Mouse (Mus musculus) liver, embryonic 14.5 days (tissue): ENCODE measurements at regions not wholly inside any gene's neighbourhood (a gene's known extent, or its start where the extent isn't known, plus 50 kb on each side); places are given as distances from the start of the nearest gene placed in this dataset.

Source experiments
- CTCF ChIP-seq: IDR thresholded peaks from 2 replicates; pipeline ENCODE4 v1.5.1; 2016; ENCODE audit warnings: antibody characterized with exemption, low read depth, control low read depth
- EP300 ChIP-seq: IDR thresholded peaks from 2 replicates; pipeline ENCODE4 v1.6.1; 2016; ENCODE audit warnings: antibody characterized with exemption, low read depth

GRCm38 (mm10) chr4:75744605-75745004 lies 466.5 kb upstream of the Dmac1 start:
- no peak for TF ChIP-seq CTCF
- no peak for TF ChIP-seq EP300
